Mouse (Mus musculus) midbrain, embryonic 13.5 days (tissue): Measurements from ENCODE around the gene Nfatc4. TPM values are rescaled to one million over a fixed set of nuclear protein-coding genes. Genes with fewer than 3 reads are reported as not detected.

ENCODE experiments used
- ATAC-seq: fragments of 200-750 bp; cut with Nextera tagmentation; 2 replicates; pipeline ENCODE4 v1.8.0; 2017; ENCODE audit warnings: mild to moderate bottlenecking, moderate TSS enrichment, moderate library complexity
- H3K27ac ChIP-seq: fragments of 300-500 bp; sonication (generic); 2 replicates; pipeline ENCODE4 v1.5.1; 2015; ENCODE audit warnings: inconsistent platforms, mild to moderate bottlenecking, moderate library complexity
- H3K27me3 ChIP-seq: fragments of 300-500 bp; sonication (generic); 2 replicates; pipeline ENCODE4 v1.6.1; 2015; ENCODE audit warnings: mild to moderate bottlenecking, inconsistent platforms
- H3K36me3 ChIP-seq: fragments of 300-500 bp; sonication (generic); 2 replicates; pipeline ENCODE4 v1.6.1; 2015; ENCODE audit warnings: mild to moderate bottlenecking, inconsistent platforms
- H3K4me1 ChIP-seq: fragments of 300-500 bp; sonication (generic); replicated peaks from 2 replicates; pipeline ENCODE4 v1.6.1; 2015; ENCODE audit warnings: inconsistent platforms
- H3K4me2 ChIP-seq: fragments of 300-500 bp; sonication (generic); replicated peaks from 2 replicates; pipeline ENCODE4 v1.6.1; 2015; ENCODE audit warnings: moderate library complexity, mild to moderate bottlenecking, inconsistent platforms
- H3K4me3 ChIP-seq: fragments of 300-500 bp; sonication (generic); replicated peaks from 2 replicates; pipeline ENCODE4 v1.5.1; 2015; ENCODE audit warnings: mild to moderate bottlenecking, inconsistent platforms
- H3K9ac ChIP-seq: fragments of 300-500 bp; sonication (generic); replicated peaks from 2 replicates; pipeline ENCODE4 v1.6.1; 2015; ENCODE audit warnings: mild to moderate bottlenecking, inconsistent platforms
- H3K9me3 ChIP-seq: fragments of 300-500 bp; sonication (generic); 2 replicates; pipeline ENCODE4 v1.6.1; 2016; ENCODE audit warnings: mild to moderate bottlenecking, inconsistent platforms
- WGBS: fragments of 180-500 bp; shearing (Covaris S2); methylation state at CpG from one replicate; pipeline ENCODE4 v1.1.7; 2015; 5-methylcytosine and 5-hydroxymethylcytosine counted together
- polyA plus RNA-seq: library from polyadenylated mRNA; unstranded; fragments of >200 nt; fragmentation: Nextera tagmentation; extraction: Ambion mirVana; gene quantifications from 2 replicates; pipeline ENCODE4 v1.2.1, GENCODE M21; 2015

Nfatc4 gene
- polyA plus RNA-seq, 1 experiment from 2014 or later, result 8.8 TPM

DNA sequence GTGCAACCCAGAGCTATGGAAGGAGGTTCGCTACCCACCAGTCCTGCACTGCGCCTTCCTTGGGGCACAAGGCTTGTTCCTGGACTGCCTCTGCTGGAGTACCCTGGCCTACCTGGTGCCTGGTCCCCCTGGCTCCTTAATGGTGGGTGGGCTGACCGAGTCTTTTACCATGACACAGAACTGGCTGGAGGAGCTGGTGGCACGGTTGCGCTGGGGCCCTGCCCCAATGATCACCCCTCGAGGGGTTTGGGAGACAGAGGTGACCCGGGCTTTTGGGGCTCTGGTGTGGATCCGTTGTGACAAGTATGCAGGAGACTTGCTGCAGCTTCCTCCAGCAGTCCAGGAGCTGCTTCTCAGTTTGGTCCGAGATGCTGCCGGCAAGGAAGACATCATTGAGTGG, 40.0 kb downstream of the Nfatc4 start:
- Histone ChIP-seq H3K4me2 (no peak overlapping the region), H3K4me1 (peaks cover 40% of the 10 kb centered on the region), H3K4me3 (no peak overlapping the region), H3K27ac (no peak overlapping the region), H3K9me3 (no peaks in the 10 kb centered on the region), H3K9ac (0 out of 2 replicates have a peak overlapping the region, but pooled peaks have one; percentile 11), H3K27me3 (no peaks in the 10 kb centered on the region), H3K36me3 (peaks cover 45% of the 10 kb centered on the region)
- no peak for ATAC-seq
- WGBS, result 95% methylated on average over 10 of the region's 10 CpGs

DNA sequence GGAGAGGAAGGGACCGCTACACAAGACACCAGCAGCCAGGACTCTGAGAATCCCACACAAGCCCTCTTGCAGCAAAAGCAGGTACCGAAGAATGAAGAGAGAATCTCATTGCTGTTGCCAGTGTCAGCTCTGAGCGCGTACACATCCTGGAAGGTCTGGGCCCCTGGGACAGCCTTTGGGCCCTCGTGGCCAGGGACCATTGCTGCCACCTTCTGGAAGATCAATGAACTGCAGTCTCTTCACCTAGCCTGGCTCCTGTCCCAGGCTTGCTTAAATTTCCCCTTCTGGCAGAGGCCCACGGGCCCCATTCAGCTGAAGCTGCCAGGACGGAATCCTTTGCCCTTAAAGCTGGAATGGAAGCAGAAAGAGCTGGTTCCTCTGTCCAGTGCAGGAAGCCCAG, 40.8 kb downstream of the Nfatc4 start:
- Histone ChIP-seq H3K4me1 (peaks cover 32% of the 10 kb centered on the region), H3K9me3 (no peaks in the 10 kb centered on the region), H3K27ac (no peak overlapping the region), H3K27me3 (no peaks in the 10 kb centered on the region), H3K4me3 (no peak overlapping the region), H3K9ac (no peak overlapping the region), H3K36me3 (peaks cover 53% of the 10 kb centered on the region), H3K4me2 (no peak overlapping the region)
- peak; percentile 31; the same call in 1 of the 2 replicates for ATAC-seq
- 30% methylated on average over 7 of the region's 7 CpGs for WGBS

DNA sequence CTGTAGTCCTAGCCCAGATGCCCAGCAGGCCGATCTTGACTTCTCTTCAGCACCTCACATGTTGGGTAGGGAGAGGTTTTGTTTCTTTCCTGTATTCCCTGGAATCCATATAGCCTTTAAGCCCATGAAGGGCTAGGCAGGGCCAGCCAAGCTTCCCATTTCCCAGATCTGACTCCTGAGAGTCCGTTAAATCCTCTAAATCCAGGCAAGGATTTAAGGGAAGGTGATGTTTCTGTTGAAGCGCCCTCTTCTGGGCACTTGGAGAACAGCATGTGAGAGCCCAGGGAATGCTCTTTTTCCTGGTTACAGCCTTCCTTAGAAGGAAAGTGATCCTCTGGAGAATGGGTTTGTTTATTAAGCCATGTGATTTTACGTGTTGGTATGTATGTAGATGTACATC, 44.0 kb downstream of the Nfatc4 start:
- WGBS, result 37% methylated on average over 4 of the region's 4 CpGs
- Histone ChIP-seq H3K27ac (no peak overlapping the region), H3K36me3 (peaks cover 85% of the 10 kb centered on the region), H3K4me3 (no peak overlapping the region), H3K9me3 (no peaks in the 10 kb centered on the region), H3K9ac (no peak overlapping the region), H3K27me3 (no peaks in the 10 kb centered on the region), H3K4me2 (no peak overlapping the region), H3K4me1 (peaks cover 17% of the 10 kb centered on the region)
- no peak for ATAC-seq

DNA sequence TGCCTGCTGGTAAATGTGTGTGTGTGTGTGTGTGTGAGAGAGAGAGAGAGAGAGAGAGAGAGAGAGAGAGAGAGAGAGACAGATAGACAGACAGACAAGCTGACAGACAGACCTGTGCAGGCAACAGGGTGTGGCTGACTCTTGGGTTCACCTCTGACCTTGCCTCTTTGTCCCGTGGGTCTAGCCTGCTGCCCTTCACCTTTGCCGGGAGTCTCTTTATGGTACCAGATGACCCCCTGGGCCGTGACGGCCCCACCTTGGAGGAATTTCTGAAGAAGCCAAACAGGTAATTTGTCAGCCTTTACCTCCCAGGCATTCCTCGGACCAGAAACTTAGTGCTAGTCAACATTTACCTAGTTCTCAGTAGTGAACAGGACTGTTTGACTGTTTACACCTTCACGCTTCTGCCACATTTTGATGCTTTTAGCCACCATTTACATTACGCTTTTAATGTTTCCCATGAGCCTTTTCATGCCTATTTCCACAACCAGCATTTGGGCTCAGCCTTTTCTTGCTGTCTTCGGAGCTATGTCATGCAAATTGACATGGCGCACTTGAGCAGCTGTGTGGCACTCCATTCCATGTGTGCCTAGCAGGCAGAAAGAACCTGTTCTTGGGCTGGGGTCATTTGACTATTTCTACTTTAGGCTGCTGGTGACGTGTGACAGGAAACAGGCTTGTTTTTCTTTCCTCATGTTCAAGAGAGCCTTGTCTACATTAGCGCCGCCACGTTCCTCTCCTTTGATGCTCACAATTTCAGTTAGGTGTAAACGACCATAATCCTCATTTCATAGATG, 45.5 kb downstream of the Nfatc4 start:
- Histone ChIP-seq H3K27ac (no peak overlapping the region), H3K9ac (no peak overlapping the region), H3K9me3 (no peaks in the 10 kb centered on the region), H3K4me1 (peaks cover 13% of the 10 kb centered on the region), H3K4me3 (no peak overlapping the region), H3K36me3 (peaks cover 92% of the 10 kb centered on the region), H3K27me3 (no peaks in the 10 kb centered on the region), H3K4me2 (no peak overlapping the region)
- ATAC-seq, result no peak
- WGBS, result 85% methylated on average over 14 of the region's 14 CpGs

DNA sequence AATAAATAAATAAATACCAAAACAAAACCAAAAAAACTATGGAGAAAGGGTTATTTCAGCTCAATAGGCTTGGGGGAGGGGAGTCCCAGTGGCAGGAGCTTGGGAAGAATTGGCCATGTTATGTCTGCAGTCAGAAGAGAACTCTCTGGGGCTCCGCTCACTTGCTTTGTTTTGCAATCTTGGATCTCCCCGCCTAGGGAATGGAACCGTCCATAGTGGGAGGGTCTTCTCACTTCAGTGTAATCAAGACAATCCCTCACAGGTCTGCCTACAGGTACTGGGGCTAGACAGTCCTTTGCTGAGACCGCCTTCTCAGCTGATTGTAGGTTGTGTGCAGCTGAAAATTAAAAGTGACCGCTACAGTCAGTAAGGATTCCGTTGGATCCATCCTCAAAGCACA, 46.6 kb downstream of the Nfatc4 start:
- Histone ChIP-seq H3K9ac (no peak overlapping the region), H3K4me1 (peaks cover 15% of the 10 kb centered on the region), H3K36me3 (peaks cover 83% of the 10 kb centered on the region), H3K4me2 (no peak overlapping the region), H3K4me3 (no peak overlapping the region), H3K27me3 (no peaks in the 10 kb centered on the region), H3K27ac (no peak overlapping the region), H3K9me3 (no peaks in the 10 kb centered on the region)
- 97% methylated on average over 6 of the region's 6 CpGs for WGBS
- no peak for ATAC-seq

DNA sequence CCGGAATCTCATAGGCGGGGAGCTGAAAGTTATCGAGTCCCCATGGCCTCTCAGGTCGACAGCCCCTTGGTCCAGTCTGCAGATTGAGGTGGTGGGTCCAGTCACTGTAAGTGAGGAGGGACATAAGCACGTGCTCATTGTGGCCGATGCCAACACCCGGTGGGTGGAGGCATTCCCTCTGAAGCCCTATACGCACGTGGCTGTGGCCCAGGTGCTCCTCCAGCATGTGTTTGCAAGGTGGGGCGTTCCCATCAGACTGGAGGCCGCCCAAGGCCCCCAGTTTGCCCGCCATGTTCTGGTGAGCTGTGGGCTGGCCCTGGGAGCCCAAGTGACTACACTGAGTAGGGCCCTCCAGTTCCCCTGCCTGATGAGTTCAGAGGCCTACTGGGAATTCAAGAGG, 49.1 kb downstream of the Nfatc4 start:
- H3K4me1 ChIP-seq, result peaks cover 15% of the 10 kb centered on the region
- H3K9ac ChIP-seq, result no peak overlapping the region
- peaks cover 58% of the 10 kb centered on the region for H3K36me3 ChIP-seq
- H3K4me3 ChIP-seq, result no peak overlapping the region
- WGBS, result 90% methylated on average over 11 of the region's 12 CpGs
- no peak overlapping the region for H3K4me2 ChIP-seq
- no peak for ATAC-seq
- H3K27ac ChIP-seq, result no peak overlapping the region
- no peaks in the 10 kb centered on the region for H3K9me3 ChIP-seq
- H3K27me3 ChIP-seq, result no peaks in the 10 kb centered on the region

DNA sequence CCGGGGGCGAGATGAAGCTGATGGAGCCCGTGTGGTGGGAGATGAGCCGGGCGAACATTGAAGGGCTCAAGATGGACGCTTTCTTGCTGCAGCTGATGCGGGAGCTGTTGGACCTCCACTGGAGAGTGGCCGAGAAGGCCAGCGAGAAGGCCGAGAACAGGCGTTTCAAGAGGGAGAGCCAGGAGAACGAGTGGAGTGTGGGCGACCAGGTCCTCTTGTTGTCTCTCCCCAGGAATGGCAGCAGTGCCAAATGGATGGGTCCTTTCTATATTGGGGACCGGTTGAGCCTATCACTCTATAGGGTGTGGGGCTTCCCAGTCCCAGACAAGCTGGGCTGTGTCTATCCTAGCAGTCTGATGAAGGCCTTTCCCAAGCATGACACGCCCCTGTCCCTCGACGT, 49.6 kb downstream of the Nfatc4 start:
- peak; percentile 31; the same call in 1 of the 2 replicates for ATAC-seq
- no peak overlapping the region for H3K4me3 ChIP-seq
- H3K4me2 ChIP-seq, result no peak overlapping the region
- 88% methylated on average over 17 of the region's 17 CpGs for WGBS
- no peaks in the 10 kb centered on the region for H3K9me3 ChIP-seq
- peaks cover 58% of the 10 kb centered on the region for H3K36me3 ChIP-seq
- H3K9ac ChIP-seq, result 0 out of 2 replicates have a peak overlapping the region, but pooled peaks have one; percentile 19
- peaks cover 15% of the 10 kb centered on the region for H3K4me1 ChIP-seq
- no peak overlapping the region for H3K27ac ChIP-seq
- H3K27me3 ChIP-seq, result no peaks in the 10 kb centered on the region

DNA sequence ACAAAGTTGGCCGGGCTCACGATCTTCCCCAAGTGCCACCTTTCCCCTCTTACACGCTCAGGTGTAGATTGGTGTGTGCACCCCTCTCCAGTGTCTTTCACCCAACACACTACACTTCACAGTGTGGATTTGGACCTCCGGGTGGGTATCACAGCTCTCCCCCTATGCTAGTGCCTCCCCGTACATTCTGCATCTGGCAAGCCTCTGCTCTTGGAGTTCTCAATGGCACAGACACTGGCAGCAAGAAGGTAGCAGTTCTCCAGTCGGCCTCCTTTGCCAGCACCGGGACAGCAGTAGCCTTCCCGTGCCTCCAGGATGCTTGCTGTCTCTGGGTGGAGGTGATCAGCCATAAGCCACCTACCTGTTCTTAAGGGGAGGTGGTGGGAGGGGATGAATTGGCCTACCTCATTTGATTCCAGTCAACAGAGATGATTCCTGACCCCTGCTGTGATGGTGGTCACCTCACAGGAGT, 50.3 kb downstream of the Nfatc4 start:
- H3K27me3 ChIP-seq, result no peaks in the 10 kb centered on the region
- no peak overlapping the region for H3K4me3 ChIP-seq
- H3K4me1 ChIP-seq, result peaks cover 11% of the 10 kb centered on the region
- H3K4me2 ChIP-seq, result peak overlapping the region; percentile 25; the same call in 1 of the 2 replicates
- H3K36me3 ChIP-seq, result peaks cover 51% of the 10 kb centered on the region
- H3K27ac ChIP-seq, result peak overlapping the region; percentile 45
- ATAC-seq, result peak; percentile 44; the same call in 1 of the 2 replicates
- peak overlapping the region; percentile 47; the same call in 1 of the 2 replicates for H3K9ac ChIP-seq
- no peaks in the 10 kb centered on the region for H3K9me3 ChIP-seq
- WGBS, result 89% methylated on average over 8 of the region's 8 CpGs

DNA sequence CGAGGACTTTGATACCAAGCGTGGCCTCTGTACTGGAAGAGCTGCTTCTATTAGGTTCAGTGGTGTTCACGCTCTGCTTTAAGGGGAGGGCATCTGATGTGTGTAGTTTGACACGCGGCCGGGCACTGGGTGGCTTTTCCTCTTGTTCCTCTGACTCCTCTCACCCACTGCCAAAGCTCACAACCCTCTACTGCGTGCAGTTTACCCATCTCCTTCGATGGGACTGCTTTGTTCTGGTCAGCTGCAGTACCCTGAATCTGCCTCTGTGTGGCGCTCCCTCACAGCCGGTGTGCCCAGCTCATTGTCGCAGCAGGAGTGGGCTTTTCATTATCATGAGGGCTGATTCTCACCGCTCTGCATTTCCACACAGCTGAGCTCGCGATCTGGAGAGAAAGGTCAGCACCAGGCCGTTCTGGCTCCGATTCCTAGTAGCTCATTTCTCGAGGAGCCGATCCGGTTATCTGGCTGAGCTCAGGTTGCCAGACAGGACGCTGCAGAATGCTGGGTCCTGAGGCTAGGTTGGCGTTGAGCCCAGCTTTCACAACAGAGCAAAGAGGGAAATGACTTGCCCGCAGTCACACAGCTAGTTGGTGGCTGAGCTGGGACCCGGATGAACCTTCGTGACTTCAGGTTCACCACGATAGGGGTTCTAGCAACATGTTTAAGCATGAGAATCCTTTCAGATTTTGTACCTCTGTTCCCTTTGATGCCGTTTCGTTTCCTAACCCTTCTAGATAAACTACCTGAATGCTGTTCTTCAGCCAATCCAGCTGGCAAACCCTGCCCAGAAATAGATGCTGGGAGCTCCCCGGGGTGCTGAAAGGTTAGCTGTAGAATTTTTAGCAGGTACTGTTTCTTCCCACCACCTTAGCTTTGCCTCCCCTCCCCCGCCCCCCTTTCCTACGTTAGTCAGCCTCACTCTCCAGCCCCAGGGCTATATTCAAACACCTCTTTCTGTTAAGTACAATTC, 51.1 kb downstream of the Nfatc4 start:
- H3K9me3 ChIP-seq, result no peaks in the 10 kb centered on the region
- H3K36me3 ChIP-seq, result peaks cover 44% of the 10 kb centered on the region
- peak overlapping the region; percentile 17 for H3K4me3 ChIP-seq
- peak overlapping the region; percentile 47; the same call in 1 of the 2 replicates for H3K9ac ChIP-seq
- peak; percentile 77 for ATAC-seq
- H3K4me1 ChIP-seq, result peaks cover 11% of the 10 kb centered on the region
- WGBS, result 15% methylated on average over 30 of the region's 30 CpGs
- H3K4me2 ChIP-seq, result peak overlapping the region; percentile 25
- H3K27me3 ChIP-seq, result no peaks in the 10 kb centered on the region
- peak overlapping the region; percentile 45 for H3K27ac ChIP-seq

DNA sequence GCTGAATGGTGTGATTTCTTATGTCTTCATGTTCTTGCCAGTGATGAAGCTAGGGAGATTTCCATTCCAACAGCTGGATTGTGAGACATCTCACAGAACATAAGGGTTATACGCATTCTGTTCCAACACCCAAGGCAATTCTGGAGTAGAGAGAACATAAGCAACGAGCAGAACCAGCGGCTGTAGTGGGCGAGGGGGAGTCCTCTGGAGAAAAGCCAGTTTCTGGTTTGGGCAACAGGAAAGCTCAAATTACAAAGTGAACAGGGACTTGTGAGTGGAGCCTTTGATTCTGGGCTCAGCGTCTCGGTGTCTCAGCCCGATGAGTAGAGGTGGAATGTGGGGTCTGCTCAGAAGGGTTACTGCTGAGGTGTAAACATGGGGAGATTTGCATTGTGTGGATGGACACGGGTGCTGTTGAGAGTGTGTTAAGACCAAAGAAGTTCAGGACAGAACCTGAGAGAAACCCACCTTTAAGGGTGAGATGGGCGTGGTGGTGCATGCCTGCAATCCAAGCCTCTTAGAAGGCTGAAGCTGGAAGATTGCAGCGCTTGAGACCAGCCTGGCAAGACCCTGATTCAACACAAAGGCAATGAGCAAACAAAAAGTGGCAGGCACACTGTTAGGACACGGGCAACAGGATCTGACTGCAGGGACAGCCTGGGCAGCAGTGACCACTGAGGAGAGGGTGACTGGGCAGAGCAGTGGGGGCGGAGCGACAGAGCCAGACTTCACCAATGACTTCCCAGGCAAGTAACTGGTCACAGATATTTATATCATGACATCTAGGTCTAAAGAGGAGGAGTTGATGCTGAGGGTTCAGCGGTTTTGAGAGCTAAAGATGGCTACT, 54.7 kb downstream of the Nfatc4 start:
- Histone ChIP-seq H3K4me2 (no peak overlapping the region), H3K27ac (no peak overlapping the region), H3K9me3 (no peaks in the 10 kb centered on the region), H3K36me3 (peaks cover 7% of the 10 kb centered on the region), H3K27me3 (no peaks in the 10 kb centered on the region), H3K4me1 (peaks cover 11% of the 10 kb centered on the region), H3K9ac (no peak overlapping the region), H3K4me3 (no peak overlapping the region)
- no peak for ATAC-seq
- 41% methylated on average over 14 of the region's 14 CpGs for WGBS

DNA sequence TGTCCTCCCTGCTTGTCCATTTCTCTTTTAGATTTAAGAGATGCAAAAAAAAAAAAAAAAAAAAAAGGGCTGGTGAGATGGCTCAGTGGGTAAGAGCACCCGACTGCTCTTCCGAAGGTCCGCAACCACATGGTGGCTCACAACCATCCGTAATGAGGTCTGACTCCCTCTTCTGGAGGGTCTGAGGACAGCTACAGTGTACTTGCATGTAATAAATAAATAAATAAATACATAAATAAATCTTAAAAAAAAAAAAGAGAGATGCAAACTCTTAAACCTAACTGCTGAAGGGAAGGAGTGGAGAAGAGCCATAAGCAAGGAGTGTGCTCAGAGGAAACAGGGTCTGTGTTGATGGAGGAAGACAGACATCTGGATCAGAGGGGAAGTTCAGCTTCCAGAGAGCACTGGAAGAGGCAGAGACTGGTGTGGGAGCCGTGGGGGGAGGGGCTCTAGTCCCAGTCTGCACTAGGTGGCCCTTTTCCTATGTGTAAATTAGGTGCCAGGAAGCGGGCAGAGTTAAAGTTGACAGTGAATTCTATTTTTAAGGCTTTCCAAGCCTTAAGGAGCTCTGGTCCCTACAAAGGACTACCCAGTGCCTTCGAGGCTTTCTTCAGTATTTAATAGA, 55.5 kb downstream of the Nfatc4 start:
- Histone ChIP-seq H3K4me3 (no peak overlapping the region), H3K9me3 (no peaks in the 10 kb centered on the region), H3K27ac (no peak overlapping the region), H3K4me1 (peaks cover 7% of the 10 kb centered on the region), H3K27me3 (no peaks in the 10 kb centered on the region), H3K36me3 (no peaks in the 10 kb centered on the region), H3K9ac (no peak overlapping the region), H3K4me2 (no peak overlapping the region)
- WGBS, result 40% methylated on average over 7 of the region's 7 CpGs
- ATAC-seq, result no peak
